Mouse (Mus musculus) regulatory T cell (primary cell): ENCODE measurements at regions not wholly inside any gene's neighbourhood (a gene's known extent, or its start where the extent isn't known, plus 50 kb on each side); places are given as distances from the start of the nearest gene placed in this dataset.

Experiments used
- in situ Hi-C: fragments of 300-600 bp; cut with MboI, MseI; formaldehyde crosslinking; loops from one replicate; pipeline ENCODE4 v1.15.1; 2025; ENCODE audit warnings: high pct_unique_total_duplicates

- in situ Hi-C loops = no loop called here
These were observed 90.9 kb upstream of the Nampt start for GRCm38 (mm10) chr12:32728425-32728824.

GRCm38 (mm10) chr12:32735224-32735623, 84.1 kb upstream of the Nampt start:
- in situ Hi-C loops = loop anchor here (5.0 kb wide), 1 partner anchor 92 kb away; no protein-coding TSS in a partner anchor

GRCm38 (mm10) chr12:32741465-32741864, 77.9 kb upstream of the Nampt start:
- in situ Hi-C loops = loop anchor here (10.0 kb wide), 1 partner anchor 987 kb away; no protein-coding TSS in a partner anchor

- in situ Hi-C loops = no loop called here
These were observed 61.8 kb upstream of the Nampt start for GRCm38 (mm10) chr12:32757441-32758119.

- in situ Hi-C loops = no loop called here
These were observed 61.2 kb upstream of the Nampt start for GRCm38 (mm10) chr12:32758150-32758549.

- in situ Hi-C loops = no loop called here
These were observed 58.7 kb upstream of the Nampt start for GRCm38 (mm10) chr12:32760627-32761026.

GRCm38 (mm10) chr12:32761055-32761454, 58.3 kb upstream of the Nampt start:
- in situ Hi-C loops = no loop called here

GRCm38 (mm10) chr12:32764271-32764670, 55.1 kb upstream of the Nampt start:
- in situ Hi-C loops = no loop called here

GRCm38 (mm10) chr12:32764747-32765146, 54.6 kb upstream of the Nampt start:
- in situ Hi-C loops = no loop called here

GRCm38 (mm10) chr12:32765861-32766260, 53.5 kb upstream of the Nampt start:
- in situ Hi-C loops = no loop called here

GRCm38 (mm10) chr12:32766575-32766974, 52.8 kb upstream of the Nampt start:
- in situ Hi-C loops = no loop called here

GRCm38 (mm10) chr12:32767206-32768081, 51.9 kb upstream of the Nampt start:
- in situ Hi-C loops = no loop called here

GRCm38 (mm10) chr12:32768082-32768743, 51.1 kb upstream of the Nampt start:
- in situ Hi-C loops = no loop called here

- in situ Hi-C loops = no loop called here
These were observed 50.4 kb upstream of the Nampt start for GRCm38 (mm10) chr12:32768744-32769535.
